Mouse (Mus musculus) thymus, adult 2 months (tissue): ENCODE measurements around the gene Stox1.
A peak's percentile ranks its signal among the peaks of the same experiment; 100 is the strongest.

ENCODE experiments used
- CTCF ChIP-seq: fragments of 200-500 bp; IDR thresholded peaks from 2 replicates; pipeline ENCODE4 v1.5.1; 2012; ENCODE audit warnings: mild to moderate bottlenecking, control low read depth, low read length, moderate library complexity, borderline replicate concordance; ENCODE audit not compliant: control insufficient read depth, poor library complexity, insufficient read depth; ENCODE audit errors: extremely low read depth
- POLR2A ChIP-seq: fragments of 200-500 bp; IDR thresholded peaks from 2 replicates; pipeline ENCODE4 v1.6.1; 2012; ENCODE audit warnings: mild to moderate bottlenecking, low read length, control low read depth, moderate library complexity; ENCODE audit not compliant: control insufficient read depth, poor library complexity, insufficient read depth; ENCODE audit errors: extremely low read depth

DNA sequence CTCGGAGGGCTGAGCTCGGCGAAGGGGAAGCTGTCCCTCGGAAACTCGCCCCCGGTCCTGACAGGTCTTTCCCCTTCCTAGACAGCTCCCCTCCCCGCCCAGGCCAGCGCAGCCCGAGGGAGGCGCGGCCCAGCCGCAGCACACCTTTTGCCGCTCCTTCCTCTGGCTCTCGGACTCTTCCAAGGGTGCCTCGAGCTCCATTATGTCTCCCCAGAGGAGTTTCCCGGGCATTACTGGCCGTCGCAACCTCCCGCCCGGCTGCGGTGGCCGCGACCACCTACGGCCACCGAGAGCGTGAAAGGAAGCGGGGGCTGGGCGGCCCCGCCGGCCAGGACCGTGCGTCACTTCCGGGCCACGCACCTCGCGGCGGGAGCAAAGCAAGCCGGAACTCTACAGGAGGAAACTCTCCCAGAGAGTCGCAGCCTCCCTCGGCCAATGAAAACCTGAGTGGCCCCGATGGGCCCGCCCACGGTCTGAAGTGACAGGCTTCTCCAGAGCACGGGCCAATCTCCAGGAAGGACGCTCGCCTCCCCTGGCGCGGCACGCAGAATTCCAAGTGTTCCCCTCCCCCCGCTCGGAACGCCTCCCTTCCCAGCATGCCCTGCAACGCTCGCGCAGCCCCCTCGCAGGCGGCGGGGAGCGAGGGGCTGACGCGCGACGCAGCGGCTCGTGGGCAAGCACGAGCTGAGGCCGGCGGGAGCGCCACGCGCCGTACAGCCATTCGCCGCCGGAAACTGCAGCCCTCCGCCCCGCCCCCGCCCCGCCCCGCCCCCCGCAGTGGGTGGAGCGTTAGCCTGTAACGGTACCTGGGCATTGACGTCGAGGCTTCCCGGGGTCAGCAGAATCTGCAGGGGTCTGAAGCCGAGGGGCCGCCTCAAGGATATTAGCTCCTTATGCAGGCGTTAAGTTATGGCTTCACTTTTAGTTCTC is 74.8 kb downstream of the Stox1 start, which contains the start of gene Ddx50:
- peak; percentile 68 for TF ChIP-seq POLR2A
- TF ChIP-seq CTCF: peak; percentile 67; the same call in 1 of the 2 replicates
